Mouse (Mus musculus): Measurements from ENCODE around the gene Satb1. TPM values are rescaled to one million over a fixed set of nuclear protein-coding genes. Genes with fewer than 3 reads are reported as not detected.

Satb1 gene
- total and polyA plus RNA-seq, 3 experiments, result not detected

- Histone ChIP-seq H3K4me2 (ENCODE audit: insufficient read depth, low read depth, poor library complexity, severe bottlenecking) (no peak overlapping the region), H3K9me3 (replicated peaks; ENCODE audit: low read length) (peaks cover 50% of the 10 kb centered on the region), H3K4me3 (replicated peaks in 1 of 3; ENCODE audit: low read depth in 2 of 3, low read length in 2 of 3, poor library complexity in 1 of 3) (no peak overlapping the region), H3K79me2 (replicated peaks; ENCODE audit: control insufficient read depth, extremely low read depth, insufficient read depth, poor library complexity, severe bottlenecking) (no peaks in the 10 kb centered on the region), H3K27me3 (replicated peaks) (no peaks in the 10 kb centered on the region), H3K9ac (ENCODE audit: insufficient read depth, low read depth) (no peak overlapping the region), H3K27ac (ENCODE audit: insufficient read depth, low read depth) (no peak overlapping the region), H3K36me3 (replicated peaks in 1 of 2; ENCODE audit: control insufficient read depth in 1 of 2, insufficient read depth in 1 of 2, low read length in 1 of 2) (no peaks in the 10 kb centered on the region), H3K4me1 (ENCODE audit: control insufficient read depth in 1 of 2, insufficient read depth in 2 of 2) (no peaks in the 10 kb centered on the region)
- in situ Hi-C loops (cut with MboI; ENCODE audit: low pct_ligation_motif_present, low pct_unique_long_range_greater_than_20kb, low sequenced_read_pairs), result no loop called here
- DNase-seq (ENCODE audit: extremely low read depth), result no peak
- TF ChIP-seq TCF12 (IDR thresholded peaks at IDR 0.05; ENCODE audit: low read depth, low read length), result no peak
- no peak for TF ChIP-seq EP300 (IDR thresholded peaks at IDR 0.05; ENCODE audit: low read length)
- TF ChIP-seq UBTF (IDR thresholded peaks at IDR 0.05; ENCODE audit: low read depth, low read length), result no peak
- TF ChIP-seq ELF1 (IDR thresholded peaks at IDR 0.05; ENCODE audit: low read depth, low read length), result no peak
- no peak for TF ChIP-seq ZKSCAN1 (IDR thresholded peaks at IDR 0.05; ENCODE audit: borderline replicate concordance, low read depth, low read length)
- no peak for TF ChIP-seq CHD1 (IDR thresholded peaks at IDR 0.05; ENCODE audit: low read depth, low read length)
- no peak for TF ChIP-seq HCFC1 (IDR thresholded peaks at IDR 0.05; ENCODE audit: low read depth, low read length)
- no peak for TF ChIP-seq MAZ (IDR thresholded peaks at IDR 0.05; ENCODE audit: low read depth, low read length)
- dilution Hi-C loops (cut with MboI; ENCODE audit: extremely low pct_ligation_motif_present, extremely low pct_unique_long_range_greater_than_20kb, low sequenced_read_pairs), result no loop called here
These were observed 46.6 kb upstream of the Satb1 start for GRCm38 (mm10) chr17:51879736-51880135.

- TF ChIP-seq USF1 (IDR thresholded peaks at IDR 0.05; ENCODE audit: low read depth, low read length) (no peak), POLR2AphosphoS2 (IDR thresholded peaks at IDR 0.05; ENCODE audit: low read depth, low read length) (no peak), RCOR1 (conservative IDR thresholded peaks at IDR 0.05; ENCODE audit: low read depth, low read length) (no peak), MAZ (IDR thresholded peaks at IDR 0.05; ENCODE audit: low read depth, low read length) (no peak), SMC3 (IDR thresholded peaks at IDR 0.05; ENCODE audit: low read depth, low read length) (no peak)
- Histone ChIP-seq H3K79me2 (replicated peaks; ENCODE audit: control insufficient read depth, extremely low read depth, insufficient read depth, poor library complexity, severe bottlenecking) (no peaks in the 10 kb centered on the region), H3K4me3 (replicated peaks in 1 of 3; ENCODE audit: low read depth in 2 of 3, low read length in 2 of 3, poor library complexity in 1 of 3) (no peak overlapping the region), H3K4me2 (ENCODE audit: insufficient read depth, low read depth, poor library complexity, severe bottlenecking) (no peak overlapping the region), H3K9me3 (replicated peaks; ENCODE audit: low read length) (peaks cover 49% of the 10 kb centered on the region), H3K27ac (ENCODE audit: insufficient read depth, low read depth) (no peak overlapping the region), H3K27me3 (replicated peaks) (no peaks in the 10 kb centered on the region), H3K9ac (ENCODE audit: insufficient read depth, low read depth) (no peak overlapping the region), H3K4me1 (ENCODE audit: control insufficient read depth in 1 of 2, insufficient read depth in 2 of 2) (no peaks in the 10 kb centered on the region), H3K36me3 (replicated peaks in 1 of 2; ENCODE audit: control insufficient read depth in 1 of 2, insufficient read depth in 1 of 2, low read length in 1 of 2) (no peaks in the 10 kb centered on the region)
- dilution Hi-C loops (cut with MboI; ENCODE audit: extremely low pct_ligation_motif_present, extremely low pct_unique_long_range_greater_than_20kb, low sequenced_read_pairs) (no loop called here), in situ Hi-C loops (cut with MboI; ENCODE audit: low pct_ligation_motif_present, low pct_unique_long_range_greater_than_20kb, low sequenced_read_pairs) (no loop called here)
- no peak for DNase-seq (ENCODE audit: extremely low read depth)
These were observed 46.1 kb upstream of the Satb1 start for GRCm38 (mm10) chr17:51879171-51879570.

- no peak overlapping the region for H3K9ac ChIP-seq (ENCODE audit: insufficient read depth, low read depth)
- H3K4me3 ChIP-seq (replicated peaks in 1 of 3; ENCODE audit: low read depth in 2 of 3, low read length in 2 of 3, poor library complexity in 1 of 3), result no peak overlapping the region
- H3K4me1 ChIP-seq (ENCODE audit: control insufficient read depth in 1 of 2, insufficient read depth in 2 of 2), result no peaks in the 10 kb centered on the region
- TF ChIP-seq IRF4 (IDR thresholded peaks at IDR 0.05; ENCODE audit: low read depth, low read length) (no peak), CTCF (conservative IDR thresholded peaks at IDR 0.05 in 1 of 2, IDR thresholded peaks at IDR 0.05 in 1 of 2; ENCODE audit: low read depth in 2 of 2, low read length in 2 of 2) (no peak), MEF2A (IDR thresholded peaks at IDR 0.05; ENCODE audit: borderline replicate concordance, low read depth, low read length) (no peak), NELFE (IDR thresholded peaks at IDR 0.05; ENCODE audit: low read depth, low read length) (no peak), CHD1 (IDR thresholded peaks at IDR 0.05; ENCODE audit: low read depth, low read length) (no peak), BHLHE40 (IDR thresholded peaks at IDR 0.05; ENCODE audit: low read depth, low read length) (no peak), NRF1 (IDR thresholded peaks at IDR 0.05; ENCODE audit: low read depth, low read length) (no peak), GABPA (IDR thresholded peaks at IDR 0.05; ENCODE audit: insufficient replicate concordance, low read depth, low read length) (no peak), ZNF384 (IDR thresholded peaks at IDR 0.05; ENCODE audit: low read depth, low read length) (no peak), MAZ (IDR thresholded peaks at IDR 0.05; ENCODE audit: low read depth, low read length) (no peak)
- no peak overlapping the region for H3K4me2 ChIP-seq (ENCODE audit: insufficient read depth, low read depth, poor library complexity, severe bottlenecking)
- dilution Hi-C loops (cut with MboI; ENCODE audit: extremely low pct_ligation_motif_present, extremely low pct_unique_long_range_greater_than_20kb, low sequenced_read_pairs) (no loop called here), in situ Hi-C loops (cut with MboI; ENCODE audit: low pct_ligation_motif_present, low pct_unique_long_range_greater_than_20kb, low sequenced_read_pairs) (no loop called here)
- no peaks in the 10 kb centered on the region for H3K27me3 ChIP-seq (replicated peaks)
- no peak for DNase-seq (ENCODE audit: extremely low read depth)
- no peaks in the 10 kb centered on the region for H3K79me2 ChIP-seq (replicated peaks; ENCODE audit: control insufficient read depth, extremely low read depth, insufficient read depth, poor library complexity, severe bottlenecking)
- H3K27ac ChIP-seq (ENCODE audit: insufficient read depth, low read depth), result no peak overlapping the region
- H3K9me3 ChIP-seq (replicated peaks; ENCODE audit: low read length), result peaks cover 53% of the 10 kb centered on the region
- no peaks in the 10 kb centered on the region for H3K36me3 ChIP-seq (replicated peaks in 1 of 2; ENCODE audit: control insufficient read depth in 1 of 2, insufficient read depth in 1 of 2, low read length in 1 of 2)
These were observed 43.4 kb upstream of the Satb1 start for GRCm38 (mm10) chr17:51876471-51876870.

All from CH12.LX (cell line).